Mouse (Mus musculus) testis, adult 2 months (tissue): Measurements from ENCODE around the gene Nacc2. TPM values are rescaled to one million over a fixed set of nuclear protein-coding genes. Genes with fewer than 3 reads are reported as not detected.

Source experiments
- H3K27ac ChIP-seq: fragments of 200-500 bp; 2 replicates; pipeline ENCODE4 v1.5.1; 2012; ENCODE audit warnings: low read depth, low read length; ENCODE audit not compliant: control insufficient read depth, insufficient read depth
- H3K27me3 ChIP-seq: fragments of 200-500 bp; 2 replicates; pipeline ENCODE4 v1.6.1; 2012; ENCODE audit warnings: mild to moderate bottlenecking, low read length, moderate library complexity; ENCODE audit not compliant: control insufficient read depth, insufficient read depth
- H3K36me3 ChIP-seq: fragments of 200-500 bp; 2 replicates; pipeline ENCODE4 v1.6.1; 2012; ENCODE audit warnings: mild to moderate bottlenecking, low read length; ENCODE audit not compliant: control insufficient read depth, insufficient read depth
- H3K4me1 ChIP-seq: fragments of 200-500 bp; 2 replicates; pipeline ENCODE4 v1.6.1; 2012; ENCODE audit warnings: low read length; ENCODE audit not compliant: control insufficient read depth, insufficient read depth
- H3K4me3 ChIP-seq: fragments of 200-500 bp; 2 replicates; pipeline ENCODE4 v1.5.1; 2012; ENCODE audit warnings: low read depth, mild to moderate bottlenecking, low read length, moderate library complexity, mixed read lengths; ENCODE audit not compliant: control insufficient read depth
- CTCF ChIP-seq: fragments of 200-500 bp; IDR thresholded peaks from 2 replicates; pipeline ENCODE4 v1.5.1; 2012; ENCODE audit warnings: low read depth, mild to moderate bottlenecking, inconsistent platforms, low read length, moderate library complexity; ENCODE audit not compliant: control insufficient read depth, insufficient read depth, insufficient replicate concordance
- POLR2A ChIP-seq: fragments of 200-500 bp; IDR thresholded peaks from 2 replicates; pipeline ENCODE4 v1.6.1; 2012; ENCODE audit warnings: low read depth, mild to moderate bottlenecking, inconsistent platforms, low read length, moderate library complexity; ENCODE audit not compliant: control insufficient read depth
- polyA plus RNA-seq: library from polyadenylated mRNA; depleted of rRNA; stranded (reverse); fragments of >200 nt; gene quantifications from 2 replicates; pipeline ENCODE4 v1.2.3, GENCODE M21; 2012

Nacc2 gene
- polyA plus RNA-seq, 1 experiment, result 5.2 TPM

- TF ChIP-seq POLR2A (no peak), CTCF (no peak)
- no peaks in the 10 kb centered on the region for H3K36me3 ChIP-seq
Measured at GRCm38 (mm10) chr2:26143556-26143955, 20.5 kb upstream of the Nacc2 start.

GRCm38 (mm10) chr2:26142986-26143385 is 20.0 kb upstream of the Nacc2 start:
- Histone ChIP-seq H3K36me3 (no peaks in the 10 kb centered on the region), H3K27ac (no peak overlapping the region), H3K27me3 (no peaks in the 10 kb centered on the region), H3K4me1 (peaks cover 16% of the 10 kb centered on the region), H3K4me3 (no peak overlapping the region)
- TF ChIP-seq POLR2A, result no peak
- TF ChIP-seq CTCF, result no peak

More at GRCm38 (mm10) chr2:26143556-26143955, 20.5 kb upstream of the Nacc2 start:
- H3K27ac ChIP-seq, result no peak overlapping the region
- peaks cover 10% of the 10 kb centered on the region for H3K4me1 ChIP-seq
- H3K27me3 ChIP-seq, result no peaks in the 10 kb centered on the region
- no peak overlapping the region for H3K4me3 ChIP-seq

GRCm38 (mm10) chr2:26141893-26142635 is 19.0 kb upstream of the Nacc2 start:
- peaks cover 4% of the 10 kb centered on the region for H3K36me3 ChIP-seq
- H3K27me3 ChIP-seq, result no peaks in the 10 kb centered on the region
- H3K4me1 ChIP-seq, result peaks cover 16% of the 10 kb centered on the region
- H3K27ac ChIP-seq, result no peak overlapping the region
- TF ChIP-seq POLR2A, result no peak
- peak; percentile 59; the same call in 1 of the 2 replicates for TF ChIP-seq CTCF
- no peak overlapping the region for H3K4me3 ChIP-seq

- no peak for TF ChIP-seq POLR2A
- TF ChIP-seq CTCF, result no peak
- H3K27ac ChIP-seq, result peak overlapping the region; percentile 98
- no peaks in the 10 kb centered on the region for H3K27me3 ChIP-seq
- H3K36me3 ChIP-seq, result peaks cover 4% of the 10 kb centered on the region
- H3K4me3 ChIP-seq, result peak overlapping the region; percentile 91
- H3K4me1 ChIP-seq, result peaks cover 16% of the 10 kb centered on the region
Measured at GRCm38 (mm10) chr2:26140903-26141302, 17.9 kb upstream of the Nacc2 start.

- H3K4me1 ChIP-seq, result peaks cover 16% of the 10 kb centered on the region
- peak overlapping the region; percentile 91 for H3K4me3 ChIP-seq
- H3K27me3 ChIP-seq, result no peaks in the 10 kb centered on the region
- peak overlapping the region; percentile 98 for H3K27ac ChIP-seq
- H3K36me3 ChIP-seq, result peaks cover 4% of the 10 kb centered on the region
- TF ChIP-seq POLR2A (peak; percentile 65), CTCF (no peak)
Measured at GRCm38 (mm10) chr2:26140292-26140819, 17.3 kb upstream of the Nacc2 start.

- Histone ChIP-seq H3K27me3 (no peaks in the 10 kb centered on the region), H3K4me3 (peak overlapping the region; percentile 91), H3K27ac (peak overlapping the region; percentile 98), H3K4me1 (peaks cover 16% of the 10 kb centered on the region), H3K36me3 (peaks cover 4% of the 10 kb centered on the region)
- TF ChIP-seq POLR2A (peak; percentile 12), CTCF (0 out of 2 replicates have a peak, but pooled peaks have one; percentile 1)
Measured at GRCm38 (mm10) chr2:26139545-26140206, 16.7 kb upstream of the Nacc2 start.

- no peak for TF ChIP-seq POLR2A
- TF ChIP-seq CTCF, result no peak
- H3K27ac ChIP-seq, result peak overlapping the region; percentile 98
- H3K36me3 ChIP-seq, result peaks cover 4% of the 10 kb centered on the region
- peak overlapping the region; percentile 91 for H3K4me3 ChIP-seq
- H3K4me1 ChIP-seq, result peaks cover 16% of the 10 kb centered on the region
- H3K27me3 ChIP-seq, result no peaks in the 10 kb centered on the region
Measured at GRCm38 (mm10) chr2:26139034-26139544, 16.1 kb upstream of the Nacc2 start.
